Mouse (Mus musculus): ENCODE measurements at regions not wholly inside any gene's neighbourhood (a gene's known extent, or its start where the extent isn't known, plus 50 kb on each side); places are given as distances from the start of the nearest gene placed in this dataset.

GRCm38 (mm10) chr1:35715931-35716330, 352.3 kb upstream of the Hs6st1 start:
- DNase-seq (ENCODE audit: low read depth, low spot score): no peak

GRCm38 (mm10) chr1:35717166-35717565, 351.0 kb upstream of the Hs6st1 start:
- DNase-seq (ENCODE audit: low read depth, low spot score): no peak

- no peak for DNase-seq (ENCODE audit: low read depth, low spot score)
These were observed 350.5 kb upstream of the Hs6st1 start for GRCm38 (mm10) chr1:35717659-35718058.

- no peak for DNase-seq (ENCODE audit: low read depth, low spot score)
These were observed 348.1 kb upstream of the Hs6st1 start for GRCm38 (mm10) chr1:35720063-35720462.

GRCm38 (mm10) chr1:35724366-35724900, 343.8 kb upstream of the Hs6st1 start:
- no peak for DNase-seq (ENCODE audit: low read depth, low spot score)

GRCm38 (mm10) chr1:35726596-35726995, 341.6 kb upstream of the Hs6st1 start:
- peak; percentile 44 for DNase-seq (ENCODE audit: low read depth, low spot score)

GRCm38 (mm10) chr1:35727310-35727990, 340.8 kb upstream of the Hs6st1 start:
- no peak for DNase-seq (ENCODE audit: low read depth, low spot score)

- no peak for DNase-seq (ENCODE audit: low read depth, low spot score)
These were observed 338.4 kb upstream of the Hs6st1 start for GRCm38 (mm10) chr1:35729785-35730295.

GRCm38 (mm10) chr1:35730309-35730708, 337.9 kb upstream of the Hs6st1 start:
- DNase-seq (ENCODE audit: low read depth, low spot score): no peak

GRCm38 (mm10) chr1:35736247-35736646, 332.0 kb upstream of the Hs6st1 start:
- no peak for DNase-seq (ENCODE audit: low read depth, low spot score)

- DNase-seq (ENCODE audit: low read depth, low spot score): no peak
These were observed 318.6 kb upstream of the Hs6st1 start for GRCm38 (mm10) chr1:35749603-35750002.

- no peak for DNase-seq (ENCODE audit: low read depth, low spot score)
These were observed 318.1 kb upstream of the Hs6st1 start for GRCm38 (mm10) chr1:35750092-35750521.

GRCm38 (mm10) chr1:35752636-35753035, 315.6 kb upstream of the Hs6st1 start:
- no peak for DNase-seq (ENCODE audit: low read depth, low spot score)

GRCm38 (mm10) chr1:35754170-35754569, 314.0 kb upstream of the Hs6st1 start:
- DNase-seq (ENCODE audit: low read depth, low spot score): no peak

GRCm38 (mm10) chr1:35759010-35759409, 309.2 kb upstream of the Hs6st1 start:
- DNase-seq (ENCODE audit: low read depth, low spot score): peak; percentile 37

GRCm38 (mm10) chr1:35759600-35759999, 308.6 kb upstream of the Hs6st1 start:
- DNase-seq (ENCODE audit: low read depth, low spot score): no peak

- DNase-seq (ENCODE audit: low read depth, low spot score): no peak
These were observed 305.1 kb upstream of the Hs6st1 start for GRCm38 (mm10) chr1:35763051-35763450.

GRCm38 (mm10) chr1:35763456-35763855, 304.7 kb upstream of the Hs6st1 start:
- no peak for DNase-seq (ENCODE audit: low read depth, low spot score)

GRCm38 (mm10) chr1:35764068-35764467, 304.1 kb upstream of the Hs6st1 start:
- DNase-seq (ENCODE audit: low read depth, low spot score): no peak

GRCm38 (mm10) chr1:35765692-35766091, 302.5 kb upstream of the Hs6st1 start:
- no peak for DNase-seq (ENCODE audit: low read depth, low spot score)

- no peak for DNase-seq (ENCODE audit: low read depth, low spot score)
These were observed 301.9 kb upstream of the Hs6st1 start for GRCm38 (mm10) chr1:35766271-35766670.

- no peak for DNase-seq (ENCODE audit: low read depth, low spot score)
These were observed 295.6 kb upstream of the Hs6st1 start for GRCm38 (mm10) chr1:35772567-35772966.

GRCm38 (mm10) chr1:35774566-35774965, 293.6 kb upstream of the Hs6st1 start:
- no peak for DNase-seq (ENCODE audit: low read depth, low spot score)

All from mesoderm, embryonic 11.5 days (tissue).